Mouse (Mus musculus) spleen, postnatal 10 days (tissue): ENCODE results near the gene Asb2.

Source experiments
- DNase-seq, 2 experiments: peaks; one replicate each; pipeline ENCODE4 v3.0.0; 2021 to 2022; ENCODE audit warnings: low spot score in 2 of 2

The Asb2 gene

GRCm38 (mm10) chr12:103273732-103274131, 82.1 kb downstream of the Asb2 start:
- DNase-seq = no peak

- DNase-seq = peak in 1 of 2 experiments; percentile 37
These were observed 82.8 kb downstream of the Asb2 start for GRCm38 (mm10) chr12:103273051-103273450.

GRCm38 (mm10) chr12:103272176-103272575, 83.6 kb downstream of the Asb2 start:
- DNase-seq = no peak
